Mouse (Mus musculus) midbrain, embryonic 13.5 days (tissue): ENCODE results near the gene Plekha4. TPM values are rescaled to one million over a fixed set of nuclear protein-coding genes. Genes with fewer than 3 reads are reported as not detected.
"Not testable (repeated sequence)": the region's sequence is repeated elsewhere in the genome, so short reads cannot be mapped to it uniquely, and the experiment has no call there.

Experiments
- ATAC-seq: fragments of 200-750 bp; cut with Nextera tagmentation; 2 replicates; pipeline ENCODE4 v1.8.0; 2017; ENCODE audit warnings: mild to moderate bottlenecking, moderate TSS enrichment, moderate library complexity
- H3K27ac ChIP-seq: fragments of 300-500 bp; sonication (generic); 2 replicates; pipeline ENCODE4 v1.5.1; 2015; ENCODE audit warnings: inconsistent platforms, mild to moderate bottlenecking, moderate library complexity
- H3K27me3 ChIP-seq: fragments of 300-500 bp; sonication (generic); 2 replicates; pipeline ENCODE4 v1.6.1; 2015; ENCODE audit warnings: mild to moderate bottlenecking, inconsistent platforms
- H3K36me3 ChIP-seq: fragments of 300-500 bp; sonication (generic); 2 replicates; pipeline ENCODE4 v1.6.1; 2015; ENCODE audit warnings: mild to moderate bottlenecking, inconsistent platforms
- H3K4me1 ChIP-seq: fragments of 300-500 bp; sonication (generic); replicated peaks from 2 replicates; pipeline ENCODE4 v1.6.1; 2015; ENCODE audit warnings: inconsistent platforms
- H3K4me2 ChIP-seq: fragments of 300-500 bp; sonication (generic); replicated peaks from 2 replicates; pipeline ENCODE4 v1.6.1; 2015; ENCODE audit warnings: moderate library complexity, mild to moderate bottlenecking, inconsistent platforms
- H3K4me3 ChIP-seq: fragments of 300-500 bp; sonication (generic); replicated peaks from 2 replicates; pipeline ENCODE4 v1.5.1; 2015; ENCODE audit warnings: mild to moderate bottlenecking, inconsistent platforms
- H3K9ac ChIP-seq: fragments of 300-500 bp; sonication (generic); replicated peaks from 2 replicates; pipeline ENCODE4 v1.6.1; 2015; ENCODE audit warnings: mild to moderate bottlenecking, inconsistent platforms
- H3K9me3 ChIP-seq: fragments of 300-500 bp; sonication (generic); 2 replicates; pipeline ENCODE4 v1.6.1; 2016; ENCODE audit warnings: mild to moderate bottlenecking, inconsistent platforms
- WGBS: fragments of 180-500 bp; shearing (Covaris S2); methylation state at CpG from one replicate; pipeline ENCODE4 v1.1.7; 2015; 5-methylcytosine and 5-hydroxymethylcytosine counted together
- polyA plus RNA-seq: library from polyadenylated mRNA; unstranded; fragments of >200 nt; fragmentation: Nextera tagmentation; extraction: Ambion mirVana; gene quantifications from 2 replicates; pipeline ENCODE4 v1.2.1, GENCODE M21; 2015

The Plekha4 gene
- polyA plus RNA-seq, 1 experiment from 2014 or later = 0.46 TPM

GRCm38 (mm10) chr7:45524841-45525621 is 1.1 kb upstream of the Plekha4 start:
- H3K27ac ChIP-seq = peak overlapping the region; percentile 74; the same call in 1 of the 2 replicates

GRCm38 (mm10) chr7:45526474-45527120 is 467 bp downstream of the Plekha4 start:
- peak overlapping the region; percentile 72 for H3K4me3 ChIP-seq
- no peak for ATAC-seq
- H3K36me3 ChIP-seq = no peaks in the 10 kb centered on the region
- H3K27me3 ChIP-seq = 0 out of 2 replicates have a peak, but pooled peaks cover 3% of the 10 kb centered on the region
- peak overlapping the region; percentile 74; the same call in 1 of the 2 replicates for H3K27ac ChIP-seq
- H3K4me1 ChIP-seq = peaks cover 33% of the 10 kb centered on the region
- H3K4me2 ChIP-seq = peak overlapping the region; percentile 92
- peak overlapping the region; percentile 86 for H3K9ac ChIP-seq
- WGBS = 25% methylated on average over 7 of the region's 7 CpGs
- no peaks in the 10 kb centered on the region for H3K9me3 ChIP-seq

More at GRCm38 (mm10) chr7:45524841-45525621, 1.1 kb upstream of the Plekha4 start:
- 0 out of 2 replicates have a peak, but pooled peaks cover 3% of the 10 kb centered on the region for H3K27me3 ChIP-seq
- H3K4me3 ChIP-seq = peak overlapping the region; percentile 72
- no peaks in the 10 kb centered on the region for H3K36me3 ChIP-seq
- H3K9ac ChIP-seq = peak overlapping the region; percentile 86
- WGBS = 25% methylated on average over 12 of the region's 12 CpGs
- H3K4me2 ChIP-seq = peak overlapping the region; percentile 92
- peaks cover 33% of the 10 kb centered on the region for H3K4me1 ChIP-seq
- no peak for ATAC-seq
- H3K9me3 ChIP-seq = no peaks in the 10 kb centered on the region

- 91% methylated on average over 6 of the region's 6 CpGs for WGBS
- H3K27me3 ChIP-seq = not testable (repeated sequence)
Observed at GRCm38 (mm10) chr7:45527169-45527568, 1.0 kb downstream of the Plekha4 start.

GRCm38 (mm10) chr7:45529461-45529860 is 3.3 kb downstream of the Plekha4 start:
- peaks cover 17% of the 10 kb centered on the region for H3K4me1 ChIP-seq
- no peak overlapping the region for H3K9ac ChIP-seq
- no peak for ATAC-seq
- H3K9me3 ChIP-seq = no peaks in the 10 kb centered on the region
- H3K4me2 ChIP-seq = no peak overlapping the region
- no peak overlapping the region for H3K4me3 ChIP-seq
- 0 out of 2 replicates have a peak, but pooled peaks cover 3% of the 10 kb centered on the region for H3K27me3 ChIP-seq
- 21% methylated on average over 6 of the region's 6 CpGs for WGBS
- H3K27ac ChIP-seq = no peak overlapping the region
- H3K36me3 ChIP-seq = no peaks in the 10 kb centered on the region

More at GRCm38 (mm10) chr7:45527169-45527568, 1.0 kb downstream of the Plekha4 start:
- not testable (repeated sequence) for H3K36me3 ChIP-seq, H3K4me3 ChIP-seq, H3K9me3 ChIP-seq, H3K27ac ChIP-seq, H3K9ac ChIP-seq, ATAC-seq, H3K4me2 ChIP-seq
- peaks cover 32% of the 10 kb centered on the region for H3K4me1 ChIP-seq

- no peaks in the 10 kb centered on the region for H3K9me3 ChIP-seq
- no peak overlapping the region for H3K9ac ChIP-seq
- H3K36me3 ChIP-seq = no peaks in the 10 kb centered on the region
- H3K4me1 ChIP-seq = peaks cover 6% of the 10 kb centered on the region
- no peaks in the 10 kb centered on the region for H3K27me3 ChIP-seq
- ATAC-seq = no peak
- H3K4me3 ChIP-seq = no peak overlapping the region
- no peak overlapping the region for H3K27ac ChIP-seq
- no peak overlapping the region for H3K4me2 ChIP-seq
- 89% methylated on average over 2 of the region's 2 CpGs for WGBS
Observed at GRCm38 (mm10) chr7:45530643-45531042, 4.5 kb downstream of the Plekha4 start.

GRCm38 (mm10) chr7:45535676-45536075 is 9.5 kb downstream of the Plekha4 start:
- H3K27me3 ChIP-seq = no peaks in the 10 kb centered on the region
- H3K4me3 ChIP-seq = no peak overlapping the region
- H3K36me3 ChIP-seq = no peaks in the 10 kb centered on the region
- no peak overlapping the region for H3K27ac ChIP-seq
- no peak for ATAC-seq
- H3K4me1 ChIP-seq = peaks cover 7% of the 10 kb centered on the region
- no peak overlapping the region for H3K4me2 ChIP-seq
- H3K9ac ChIP-seq = no peak overlapping the region
- no peaks in the 10 kb centered on the region for H3K9me3 ChIP-seq
- 77% methylated on average over 1 of the region's 1 CpGs for WGBS

GRCm38 (mm10) chr7:45537602-45538001 is 11.5 kb downstream of the Plekha4 start:
- no peaks in the 10 kb centered on the region for H3K36me3 ChIP-seq
- H3K4me3 ChIP-seq = peak overlapping the region; percentile 50
- H3K27me3 ChIP-seq = no peaks in the 10 kb centered on the region
- ATAC-seq = no peak
- H3K27ac ChIP-seq = no peak overlapping the region
- 79% methylated on average over 10 of the region's 10 CpGs for WGBS
- peak overlapping the region; percentile 68 for H3K9ac ChIP-seq
- H3K4me1 ChIP-seq = peaks cover 7% of the 10 kb centered on the region
- peak overlapping the region; percentile 70 for H3K4me2 ChIP-seq
- H3K9me3 ChIP-seq = no peaks in the 10 kb centered on the region

- H3K4me2 ChIP-seq = peak overlapping the region; percentile 70
- WGBS = 2% methylated on average over 29 of the region's 29 CpGs
- no peaks in the 10 kb centered on the region for H3K36me3 ChIP-seq
- peaks cover 7% of the 10 kb centered on the region for H3K4me1 ChIP-seq
- H3K27me3 ChIP-seq = no peaks in the 10 kb centered on the region
- H3K27ac ChIP-seq = no peak overlapping the region
- ATAC-seq = peak; percentile 91
- H3K9ac ChIP-seq = peak overlapping the region; percentile 68
- H3K4me3 ChIP-seq = peak overlapping the region; percentile 50
- H3K9me3 ChIP-seq = no peaks in the 10 kb centered on the region
Observed at GRCm38 (mm10) chr7:45538163-45539041, 12.3 kb downstream of the Plekha4 start.

- H3K27me3 ChIP-seq = no peaks in the 10 kb centered on the region
- peaks cover 7% of the 10 kb centered on the region for H3K4me1 ChIP-seq
- no peak overlapping the region for H3K4me2 ChIP-seq
- H3K9ac ChIP-seq = no peak overlapping the region
- 87% methylated on average over 3 of the region's 3 CpGs for WGBS
- no peaks in the 10 kb centered on the region for H3K36me3 ChIP-seq
- no peak overlapping the region for H3K4me3 ChIP-seq
- ATAC-seq = no peak
- H3K27ac ChIP-seq = no peak overlapping the region
- no peaks in the 10 kb centered on the region for H3K9me3 ChIP-seq
Observed at GRCm38 (mm10) chr7:45539095-45539494, 13.0 kb downstream of the Plekha4 start.

- 69% methylated on average over 2 of the region's 2 CpGs for WGBS
- H3K4me1 ChIP-seq = peaks cover 7% of the 10 kb centered on the region
- no peaks in the 10 kb centered on the region for H3K27me3 ChIP-seq
- no peak overlapping the region for H3K4me3 ChIP-seq
- ATAC-seq = no peak
- no peaks in the 10 kb centered on the region for H3K36me3 ChIP-seq
- no peaks in the 10 kb centered on the region for H3K9me3 ChIP-seq
- no peak overlapping the region for H3K4me2 ChIP-seq
- H3K9ac ChIP-seq = no peak overlapping the region
- no peak overlapping the region for H3K27ac ChIP-seq
Observed at GRCm38 (mm10) chr7:45540213-45540612, 14.1 kb downstream of the Plekha4 start.

- Histone ChIP-seq H3K9me3 (no peaks in the 10 kb centered on the region), H3K4me3 (no peak overlapping the region), H3K4me2 (no peak overlapping the region), H3K9ac (no peak overlapping the region), H3K27ac (no peak overlapping the region), H3K27me3 (no peaks in the 10 kb centered on the region), H3K36me3 (no peaks in the 10 kb centered on the region), H3K4me1 (no peaks in the 10 kb centered on the region)
- no peak for ATAC-seq
- WGBS = 91% methylated on average over 1 of the region's 1 CpGs
Observed at GRCm38 (mm10) chr7:45544525-45544924, 18.4 kb downstream of the Plekha4 start.
